Mouse (Mus musculus): Measurements from ENCODE around the gene Kdr. TPM values are rescaled to one million over a fixed set of nuclear protein-coding genes. Genes with fewer than 3 reads are reported as not detected.

The Kdr gene
- polyA plus RNA-seq, 1 experiment from 2014 or later: 69.4 TPM

DNA sequence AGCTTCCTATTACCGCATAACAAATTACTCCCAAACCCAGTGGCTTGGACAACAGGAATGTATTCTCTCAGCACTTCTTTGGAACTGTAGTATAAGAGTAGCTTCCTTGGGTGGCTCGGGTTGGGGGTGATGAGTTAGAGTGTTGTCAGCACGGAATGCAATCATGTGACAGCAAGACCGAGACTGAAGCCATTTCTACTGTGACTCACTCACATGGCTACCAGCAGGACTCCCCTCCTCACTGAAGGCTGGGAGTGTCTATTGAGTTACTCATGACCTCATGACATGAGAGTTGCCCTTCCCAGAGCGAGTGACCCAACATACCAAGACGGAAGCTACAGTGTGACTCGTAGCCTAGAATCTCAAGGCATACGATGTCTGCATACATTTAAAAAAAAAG, 12.0 kb upstream of the Kdr start:
- Histone ChIP-seq H3K9ac (ENCODE audit: low read length) (no peak overlapping the region), H3K36me3 (ENCODE audit: control insufficient read depth, insufficient read depth, low read length) (no peaks in the 10 kb centered on the region), H3K9me3 (ENCODE audit: control insufficient read depth, low read length) (no peaks in the 10 kb centered on the region), H3K4me2 (ENCODE audit: low read depth, low read length) (no peak overlapping the region), H3K4me1 (replicated peaks; ENCODE audit: control insufficient read depth, insufficient read depth, low read length) (no peaks in the 10 kb centered on the region), H3K4me3 (ENCODE audit: low read length) (no peak overlapping the region), H3K27me3 (ENCODE audit: control insufficient read depth, insufficient read depth, low read depth, low read length) (no peaks in the 10 kb centered on the region), H3K27ac (ENCODE audit: low read length) (no peak overlapping the region)
- 79% methylated on average over 8 of the region's 8 CpGs for WGBS
- ATAC-seq (ENCODE audit: low read depth): no peak

DNA sequence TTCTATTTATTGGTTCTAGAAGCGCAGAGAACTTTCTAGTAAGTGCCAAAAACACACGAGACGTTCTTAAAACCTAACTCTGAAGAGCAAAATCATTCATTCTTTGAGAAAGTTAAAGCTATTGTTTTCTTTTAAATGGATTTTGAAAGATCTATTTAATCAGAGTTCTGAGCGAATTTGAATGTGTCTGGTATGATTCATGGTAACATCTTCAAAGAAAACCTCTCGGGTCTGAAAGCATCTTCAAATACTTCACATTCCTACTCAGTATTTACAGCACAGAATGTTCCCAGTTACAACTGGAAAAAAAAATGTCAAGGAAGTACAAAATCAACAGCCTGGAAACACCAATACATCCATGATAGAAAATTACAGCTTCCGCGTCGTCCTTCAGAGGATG, 9.3 kb upstream of the Kdr start:
- no peak overlapping the region for H3K9ac ChIP-seq (ENCODE audit: low read length)
- no peak overlapping the region for H3K4me3 ChIP-seq (ENCODE audit: low read length)
- H3K4me1 ChIP-seq (replicated peaks; ENCODE audit: control insufficient read depth, insufficient read depth, low read length): no peaks in the 10 kb centered on the region
- H3K36me3 ChIP-seq (ENCODE audit: control insufficient read depth, insufficient read depth, low read length): no peaks in the 10 kb centered on the region
- H3K9me3 ChIP-seq (ENCODE audit: control insufficient read depth, low read length): no peaks in the 10 kb centered on the region
- 70% methylated on average over 8 of the region's 8 CpGs for WGBS
- no peaks in the 10 kb centered on the region for H3K27me3 ChIP-seq (ENCODE audit: control insufficient read depth, insufficient read depth, low read depth, low read length)
- no peak for ATAC-seq (ENCODE audit: low read depth)
- H3K27ac ChIP-seq (ENCODE audit: low read length): no peak overlapping the region
- no peak overlapping the region for H3K4me2 ChIP-seq (ENCODE audit: low read depth, low read length)

DNA sequence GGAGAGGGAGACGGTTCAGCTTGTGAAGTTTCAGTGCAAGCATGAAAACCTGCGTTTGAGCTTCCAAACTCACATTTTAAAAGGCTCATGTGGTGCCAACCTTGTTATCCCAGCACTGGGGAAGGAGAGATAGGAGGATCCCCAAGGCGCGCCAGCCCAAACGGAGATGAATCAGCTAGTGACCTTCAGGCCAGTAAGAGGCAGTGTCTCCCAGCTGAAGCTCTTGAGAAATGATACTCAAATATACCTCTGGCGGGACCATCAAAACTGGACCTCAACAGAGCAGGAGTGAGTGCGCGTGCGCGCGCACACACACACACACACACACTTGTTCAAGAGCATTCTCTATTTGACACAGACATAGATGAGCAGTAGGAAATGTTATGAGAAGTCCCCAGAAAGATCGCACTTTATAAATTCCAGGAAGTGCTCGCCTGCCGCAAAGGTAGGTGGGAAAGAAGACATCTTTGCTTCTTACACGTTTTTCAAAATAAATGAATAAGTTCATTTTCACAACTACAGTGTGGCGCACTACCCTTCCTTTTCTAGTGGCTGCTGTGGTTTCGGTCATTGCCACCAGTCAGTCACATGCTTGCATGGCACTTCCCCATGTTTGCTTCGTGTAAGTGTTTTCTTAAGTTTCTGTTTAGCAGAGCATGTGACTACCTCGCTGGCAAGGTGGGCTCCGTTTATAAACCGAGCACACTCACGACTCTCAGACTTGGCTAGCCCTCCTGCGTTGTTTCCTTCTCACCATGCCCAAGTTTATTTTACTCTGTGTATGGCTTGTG, 2.5 kb upstream of the Kdr start:
- H3K4me3 ChIP-seq (ENCODE audit: low read length): no peak overlapping the region

DNA sequence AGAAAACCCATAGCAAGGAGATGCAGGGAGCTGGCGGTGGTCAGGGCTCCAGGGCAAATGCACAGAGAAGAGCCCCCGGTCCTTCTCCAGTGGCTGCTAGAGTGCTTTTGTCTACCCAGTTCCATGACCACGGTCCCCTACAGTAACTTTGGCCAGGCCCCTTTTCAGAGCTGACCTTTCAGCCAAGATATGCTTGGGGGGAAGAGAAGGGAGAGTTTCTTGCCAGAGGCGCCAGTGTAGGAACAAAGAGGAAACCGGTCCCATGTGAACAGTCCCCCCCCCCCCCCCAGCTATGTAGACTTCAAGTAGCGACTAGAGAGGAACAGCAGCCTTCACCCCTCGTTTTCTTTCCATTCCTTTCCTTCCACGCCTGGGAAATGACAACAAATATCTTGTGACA, 850 bp upstream of the Kdr start:
- H3K4me3 ChIP-seq (ENCODE audit: low read length): peak overlapping the region; percentile 73
- H3K9me3 ChIP-seq (ENCODE audit: control insufficient read depth, low read length): no peaks in the 10 kb centered on the region
- H3K9ac ChIP-seq (ENCODE audit: low read length): peak overlapping the region; percentile 56
- peak overlapping the region; percentile 97 for H3K4me2 ChIP-seq (ENCODE audit: low read depth, low read length)
- H3K4me1 ChIP-seq (replicated peaks; ENCODE audit: control insufficient read depth, insufficient read depth, low read length): peaks cover 14% of the 10 kb centered on the region; the same call in 1 of the 2 replicates
- WGBS: 6% methylated on average over 8 of the region's 8 CpGs
- peak overlapping the region; percentile 77 for H3K27ac ChIP-seq (ENCODE audit: low read length)
- no peaks in the 10 kb centered on the region for H3K36me3 ChIP-seq (ENCODE audit: control insufficient read depth, insufficient read depth, low read length)
- peaks cover 33% of the 10 kb centered on the region for H3K27me3 ChIP-seq (ENCODE audit: control insufficient read depth, insufficient read depth, low read depth, low read length)
- ATAC-seq (ENCODE audit: low read depth): no peak

More for the DNA sequence above, 2.5 kb upstream of the Kdr start:
- H3K9me3 ChIP-seq (ENCODE audit: control insufficient read depth, low read length): no peaks in the 10 kb centered on the region
- H3K27me3 ChIP-seq (ENCODE audit: control insufficient read depth, insufficient read depth, low read depth, low read length): peaks cover 33% of the 10 kb centered on the region
- no peak overlapping the region for H3K4me2 ChIP-seq (ENCODE audit: low read depth, low read length)
- no peak overlapping the region for H3K9ac ChIP-seq (ENCODE audit: low read length)
- no peak overlapping the region for H3K27ac ChIP-seq (ENCODE audit: low read length)
- no peaks in the 10 kb centered on the region for H3K36me3 ChIP-seq (ENCODE audit: control insufficient read depth, insufficient read depth, low read length)
- H3K4me1 ChIP-seq (replicated peaks; ENCODE audit: control insufficient read depth, insufficient read depth, low read length): peaks cover 14% of the 10 kb centered on the region; the same call in 1 of the 2 replicates
- ATAC-seq (ENCODE audit: low read depth): no peak
- 60% methylated on average over 23 of the region's 23 CpGs for WGBS

DNA sequence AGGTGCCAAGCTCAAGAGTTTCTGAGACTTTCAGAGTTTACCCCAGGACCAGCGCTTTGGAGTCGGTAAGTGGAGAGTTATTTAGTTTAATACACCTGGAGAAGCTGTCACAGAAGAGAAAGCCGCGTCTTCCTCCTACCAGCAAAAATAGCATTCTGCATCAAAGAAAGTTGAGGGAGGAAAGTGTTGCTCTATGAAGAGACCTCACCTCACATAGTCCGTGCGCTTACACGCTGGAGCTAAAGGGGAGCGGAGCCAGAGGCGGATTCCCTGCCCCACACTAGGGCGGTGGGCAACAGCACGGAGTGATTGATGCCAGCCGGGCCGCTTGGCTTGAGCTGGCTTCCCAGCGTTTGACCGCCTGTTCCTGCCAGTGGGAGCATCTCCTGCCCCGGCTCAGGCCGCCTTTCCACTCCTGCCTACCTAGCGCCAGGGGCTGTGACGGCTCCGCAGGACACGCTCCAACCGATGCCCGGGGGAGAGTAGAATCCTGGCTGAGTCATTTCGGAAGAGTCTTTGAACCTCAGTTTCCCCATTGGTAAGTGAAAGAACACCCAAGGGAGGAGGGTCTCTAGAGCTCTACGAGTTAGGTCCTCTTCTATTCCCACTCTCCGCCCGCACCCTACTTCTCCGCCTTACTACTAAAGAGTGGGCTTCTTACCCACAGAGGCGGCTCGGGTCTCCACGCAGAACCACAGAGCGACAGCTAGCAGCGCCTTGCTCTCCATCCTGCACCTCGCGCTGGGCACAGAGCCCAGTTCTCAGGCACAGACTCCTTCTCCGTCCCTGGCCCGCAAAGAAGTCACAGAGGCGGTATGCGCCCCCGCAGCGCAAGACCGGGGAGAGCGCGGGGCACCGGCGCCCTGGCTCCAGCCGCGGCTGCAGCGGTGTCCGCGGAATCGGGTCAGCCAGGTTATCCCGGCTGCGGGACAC, 551 bp downstream of the Kdr start:
- Histone ChIP-seq H3K36me3 (ENCODE audit: control insufficient read depth, insufficient read depth, low read length) (no peaks in the 10 kb centered on the region), H3K4me3 (ENCODE audit: low read length) (peak overlapping the region; percentile 73), H3K27me3 (ENCODE audit: control insufficient read depth, insufficient read depth, low read depth, low read length) (peaks cover 33% of the 10 kb centered on the region), H3K4me2 (ENCODE audit: low read depth, low read length) (peak overlapping the region; percentile 97), H3K27ac (ENCODE audit: low read length) (peak overlapping the region; percentile 86), H3K9me3 (ENCODE audit: control insufficient read depth, low read length) (no peaks in the 10 kb centered on the region), H3K9ac (ENCODE audit: low read length) (peak overlapping the region; percentile 80), H3K4me1 (replicated peaks; ENCODE audit: control insufficient read depth, insufficient read depth, low read length) (peaks cover 14% of the 10 kb centered on the region; the same call in 1 of the 2 replicates)
- WGBS: 2% methylated on average over 54 of the region's 54 CpGs
- peak; percentile 63 for ATAC-seq (ENCODE audit: low read depth)

DNA sequence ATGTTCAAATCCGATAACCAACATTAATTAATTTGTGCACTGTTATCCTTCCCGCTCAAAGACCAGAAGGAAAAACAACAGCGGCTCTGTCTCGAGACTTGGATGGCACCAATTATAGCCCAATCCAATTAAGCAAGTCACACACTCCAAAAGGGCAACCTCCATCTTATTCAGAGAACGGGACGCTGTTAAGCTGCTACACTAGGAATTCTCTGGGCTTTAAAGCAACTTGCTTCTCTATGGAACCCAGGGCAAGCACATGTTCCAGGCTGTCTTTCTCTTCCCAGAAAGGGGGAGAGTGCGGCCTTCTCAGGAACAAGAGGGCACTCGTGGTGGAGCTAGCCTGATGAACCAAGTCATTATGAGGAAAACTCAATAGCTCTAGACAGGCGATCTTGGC, 1.6 kb downstream of the Kdr start:
- peaks cover 14% of the 10 kb centered on the region; the same call in 1 of the 2 replicates for H3K4me1 ChIP-seq (replicated peaks; ENCODE audit: control insufficient read depth, insufficient read depth, low read length)
- no peak overlapping the region; the same call in 1 of the 2 replicates for H3K4me2 ChIP-seq (ENCODE audit: low read depth, low read length)
- H3K9ac ChIP-seq (ENCODE audit: low read length): peak overlapping the region; percentile 61
- no peaks in the 10 kb centered on the region for H3K9me3 ChIP-seq (ENCODE audit: control insufficient read depth, low read length)
- peaks cover 33% of the 10 kb centered on the region for H3K27me3 ChIP-seq (ENCODE audit: control insufficient read depth, insufficient read depth, low read depth, low read length)
- WGBS: 53% methylated on average over 9 of the region's 9 CpGs
- ATAC-seq (ENCODE audit: low read depth): no peak
- peak overlapping the region; percentile 34 for H3K27ac ChIP-seq (ENCODE audit: low read length)
- H3K36me3 ChIP-seq (ENCODE audit: control insufficient read depth, insufficient read depth, low read length): no peaks in the 10 kb centered on the region
- peak overlapping the region; percentile 73 for H3K4me3 ChIP-seq (ENCODE audit: low read length)

DNA sequence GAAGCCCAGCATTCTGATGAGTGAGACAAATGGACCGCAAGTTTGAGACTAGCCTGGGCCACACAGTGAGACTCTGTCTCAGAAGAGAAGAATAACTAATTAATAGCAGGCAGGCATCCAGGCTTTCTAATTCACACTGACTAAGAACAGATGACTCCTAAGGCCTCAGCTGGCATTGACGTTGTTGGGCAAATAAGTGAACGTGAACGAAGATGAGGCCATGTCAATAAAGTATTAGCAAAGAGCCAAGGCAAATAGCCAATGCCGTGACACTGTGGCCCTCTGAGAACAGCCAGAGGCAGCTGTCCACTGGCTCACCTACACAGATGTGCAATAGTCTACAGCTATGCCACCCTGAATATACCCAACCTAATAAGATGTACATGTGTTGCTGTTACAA, 2.9 kb downstream of the Kdr start:
- Histone ChIP-seq H3K9ac (ENCODE audit: low read length) (peak overlapping the region; percentile 46), H3K4me3 (ENCODE audit: low read length) (peak overlapping the region; percentile 73), H3K36me3 (ENCODE audit: control insufficient read depth, insufficient read depth, low read length) (no peaks in the 10 kb centered on the region), H3K4me1 (replicated peaks; ENCODE audit: control insufficient read depth, insufficient read depth, low read length) (peaks cover 14% of the 10 kb centered on the region; the same call in 1 of the 2 replicates), H3K9me3 (ENCODE audit: control insufficient read depth, low read length) (no peaks in the 10 kb centered on the region), H3K4me2 (ENCODE audit: low read depth, low read length) (peak overlapping the region; percentile 12), H3K27ac (ENCODE audit: low read length) (peak overlapping the region; percentile 3), H3K27me3 (ENCODE audit: control insufficient read depth, insufficient read depth, low read depth, low read length) (peaks cover 31% of the 10 kb centered on the region)
- WGBS: 56% methylated on average over 5 of the region's 5 CpGs
- ATAC-seq (ENCODE audit: low read depth): no peak

DNA sequence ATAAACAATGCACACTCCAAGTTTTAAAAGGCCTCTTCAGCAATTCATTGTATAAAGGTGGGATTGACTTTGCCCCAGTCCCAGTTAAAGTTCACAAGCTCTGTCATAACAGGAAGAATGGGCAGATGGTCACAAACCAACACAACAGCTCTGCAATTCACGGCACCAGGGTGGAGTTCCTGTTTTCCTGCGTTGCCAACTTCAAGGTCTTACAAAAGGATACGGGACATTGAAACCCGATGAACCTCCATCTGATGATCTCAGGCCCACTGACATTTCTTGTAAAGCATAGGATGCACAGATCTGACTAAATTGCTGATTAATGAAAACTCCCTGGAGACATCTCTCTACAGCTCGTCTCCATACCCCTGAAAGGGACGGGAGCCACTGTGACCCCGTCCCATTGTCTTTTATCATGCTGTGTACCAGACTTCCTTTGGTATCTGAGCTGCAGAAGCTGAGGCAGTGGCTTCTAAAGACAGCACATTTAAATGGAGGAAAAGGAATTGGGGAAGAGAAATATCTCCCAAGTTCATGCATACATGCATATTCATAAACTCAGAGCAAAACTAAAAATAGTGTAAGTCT, 3.6 kb downstream of the Kdr start:
- WGBS: 60% methylated on average over 7 of the region's 7 CpGs
- Histone ChIP-seq H3K27me3 (ENCODE audit: control insufficient read depth, insufficient read depth, low read depth, low read length) (peaks cover 26% of the 10 kb centered on the region), H3K27ac (ENCODE audit: low read length) (peak overlapping the region; percentile 3), H3K9me3 (ENCODE audit: control insufficient read depth, low read length) (no peaks in the 10 kb centered on the region), H3K4me2 (ENCODE audit: low read depth, low read length) (peak overlapping the region; percentile 22; the same call in 1 of the 2 replicates), H3K36me3 (ENCODE audit: control insufficient read depth, insufficient read depth, low read length) (no peaks in the 10 kb centered on the region), H3K9ac (ENCODE audit: low read length) (no peak overlapping the region), H3K4me3 (ENCODE audit: low read length) (peak overlapping the region; percentile 14), H3K4me1 (replicated peaks; ENCODE audit: control insufficient read depth, insufficient read depth, low read length) (peaks cover 11% of the 10 kb centered on the region; the same call in 1 of the 2 replicates)
- ATAC-seq (ENCODE audit: low read depth): 0 out of 2 replicates have a peak, but pooled peaks have one; percentile 15

All from lung, embryonic 16.5 days (tissue).